Mouse (Mus musculus): ENCODE results near the gene Nktr.

Nktr gene

GRCm38 (mm10) chr9:121707801-121708200 lies 11.2 kb upstream of the Nktr start:
- no peak for DNase-seq (ENCODE audit: low spot score in 2 of 2)

- DNase-seq (ENCODE audit: low spot score in 2 of 2), result no peak
Observed at GRCm38 (mm10) chr9:121708506-121709486, 10.2 kb upstream of the Nktr start.

- peak; percentile 97 to 98 for DNase-seq (ENCODE audit: low spot score in 2 of 2)
Observed at GRCm38 (mm10) chr9:121709898-121710583, 8.9 kb upstream of the Nktr start, which contains the start of gene Ss18l2. TSS of gene Ss18l2 (plus strand) at chr9:121710329.

DNA sequence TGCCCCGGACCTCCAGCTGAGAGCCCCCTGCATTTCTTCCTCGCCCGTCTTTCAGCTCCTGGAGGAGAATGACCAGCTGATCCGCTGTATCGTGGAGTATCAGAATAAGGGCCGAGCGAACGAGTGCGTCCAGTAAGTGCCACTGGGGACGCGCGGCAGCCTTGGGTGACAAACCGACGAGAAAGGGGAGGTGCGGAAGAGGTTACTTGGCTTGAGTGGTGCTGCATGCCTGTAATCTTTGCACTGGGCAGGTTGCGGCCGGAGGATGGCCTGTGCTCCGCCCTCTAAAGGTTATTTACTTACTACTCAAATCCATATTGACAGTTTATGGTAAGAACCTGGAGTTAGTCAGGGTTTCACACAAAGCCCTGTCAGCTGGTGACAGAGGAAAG lies 8.4 kb upstream of the Nktr start:
- peak in 1 of 2 experiments; percentile 40 for DNase-seq (ENCODE audit: low spot score in 2 of 2)

DNA sequence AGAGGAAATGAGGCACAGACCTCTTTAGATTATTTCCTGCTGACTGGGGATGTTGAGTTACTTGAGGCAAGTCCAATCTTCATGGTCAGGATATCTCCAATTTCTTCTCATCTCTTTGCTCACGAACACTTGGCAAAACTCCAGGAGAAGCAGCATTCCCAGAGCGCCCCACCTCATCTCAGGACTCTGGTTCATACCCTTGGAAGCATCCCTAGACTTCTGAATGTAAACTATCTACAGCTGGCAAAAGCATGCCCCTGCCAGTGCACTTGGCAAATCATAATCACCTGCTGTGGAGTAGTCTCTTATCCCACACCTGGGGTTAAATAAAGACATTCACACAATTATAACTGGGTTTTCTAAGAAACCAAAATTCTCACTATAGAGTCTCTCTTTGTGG lies 1.9 kb upstream of the Nktr start:
- no peak for DNase-seq (ENCODE audit: low spot score in 2 of 2)

GRCm38 (mm10) chr9:121718070-121718705 lies 781 bp upstream of the Nktr start:
- DNase-seq (ENCODE audit: low spot score in 2 of 2), result no peak

DNA sequence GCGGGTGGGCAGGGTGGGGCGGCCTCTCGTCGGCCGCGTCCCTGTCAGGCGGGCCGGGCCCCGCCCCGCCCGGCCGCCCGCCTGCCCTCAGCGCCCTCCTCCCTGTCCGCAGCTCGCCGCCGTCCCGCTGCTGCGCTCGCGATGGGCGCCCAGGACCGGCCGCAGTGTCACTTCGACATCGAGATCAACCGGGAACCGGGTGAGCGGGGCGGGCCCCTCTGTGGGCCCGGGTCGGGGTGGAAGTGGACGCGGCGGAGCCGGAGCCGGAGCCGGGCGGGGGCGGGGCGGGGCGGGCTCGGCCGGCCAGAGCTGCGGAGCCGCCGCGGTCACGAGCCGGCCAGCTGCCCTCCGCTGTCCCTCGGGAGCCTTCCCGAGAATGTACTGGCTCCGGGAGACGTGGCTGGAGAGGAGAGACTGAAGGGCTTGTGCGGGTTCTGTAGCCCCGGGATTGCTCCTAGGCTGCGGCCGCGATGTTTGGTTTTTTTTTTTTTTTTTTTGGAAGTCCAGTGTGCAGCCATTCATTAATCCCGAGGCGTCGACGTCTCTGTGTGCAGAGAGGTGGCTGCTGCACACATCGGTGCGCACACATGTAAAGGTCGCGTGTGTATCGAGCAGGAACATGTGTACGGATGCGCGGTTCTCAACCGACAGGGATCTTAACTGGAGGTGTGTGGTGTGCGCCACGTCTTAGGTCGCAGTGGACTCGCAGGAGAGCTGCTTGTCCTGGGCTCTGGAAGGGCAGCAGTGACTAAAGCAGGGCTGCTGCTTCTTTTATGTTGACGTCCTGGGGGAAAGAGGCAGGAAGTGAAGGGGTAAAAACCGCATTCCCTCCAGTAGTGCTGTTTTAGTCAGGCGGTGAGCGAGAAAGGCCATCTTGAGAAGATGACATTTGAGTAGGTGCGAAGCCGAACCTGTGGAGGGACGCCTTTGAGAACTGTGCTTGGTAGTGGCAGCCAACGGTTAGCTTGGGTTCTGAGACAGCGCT lies 670 bp downstream of the Nktr start:
- peak in 1 of 2 experiments; percentile 18 for DNase-seq (ENCODE audit: low spot score in 2 of 2)

DNA sequence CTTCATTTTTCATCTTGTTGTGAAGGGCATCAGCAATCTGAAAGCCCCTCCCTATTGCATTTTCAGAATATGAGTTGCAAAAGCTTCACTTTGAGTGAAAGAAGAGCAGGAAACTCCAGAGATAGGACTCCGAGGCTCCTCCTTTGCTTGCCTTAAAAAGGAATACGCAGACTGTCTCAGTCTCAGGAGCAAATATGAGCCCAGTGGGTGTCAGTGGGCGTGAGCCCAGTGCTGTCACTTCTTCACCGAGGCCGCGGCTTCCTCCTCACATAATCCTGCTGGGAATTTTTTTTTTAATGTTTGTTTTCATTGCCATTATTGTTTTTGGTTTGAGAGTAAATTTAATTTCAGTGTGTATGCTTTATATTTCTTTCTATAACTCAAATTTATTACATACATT lies 21.5 kb downstream of the Nktr start:
- no peak for DNase-seq (ENCODE audit: low spot score in 2 of 2)

DNA sequence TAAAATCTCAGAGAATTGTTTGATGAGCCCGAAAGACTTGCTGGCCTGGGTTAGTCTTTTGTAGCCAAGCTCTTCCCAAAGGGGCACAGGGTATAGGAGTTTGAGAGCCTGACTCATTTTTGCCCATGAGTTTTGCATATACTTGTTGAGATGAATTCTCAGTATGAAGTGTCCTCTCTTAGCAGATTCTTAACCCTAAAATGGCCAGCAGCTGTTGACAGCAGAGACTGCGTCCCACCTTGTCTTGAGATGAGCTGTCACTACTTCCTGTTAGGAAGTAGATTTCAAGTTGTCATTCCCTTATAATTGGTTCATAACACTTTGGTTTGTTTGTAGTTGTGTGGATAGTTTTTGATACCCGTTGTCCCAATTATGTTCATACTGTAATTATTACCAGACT lies 22.2 kb downstream of the Nktr start:
- no peak for DNase-seq (ENCODE audit: low spot score in 2 of 2)

DNA sequence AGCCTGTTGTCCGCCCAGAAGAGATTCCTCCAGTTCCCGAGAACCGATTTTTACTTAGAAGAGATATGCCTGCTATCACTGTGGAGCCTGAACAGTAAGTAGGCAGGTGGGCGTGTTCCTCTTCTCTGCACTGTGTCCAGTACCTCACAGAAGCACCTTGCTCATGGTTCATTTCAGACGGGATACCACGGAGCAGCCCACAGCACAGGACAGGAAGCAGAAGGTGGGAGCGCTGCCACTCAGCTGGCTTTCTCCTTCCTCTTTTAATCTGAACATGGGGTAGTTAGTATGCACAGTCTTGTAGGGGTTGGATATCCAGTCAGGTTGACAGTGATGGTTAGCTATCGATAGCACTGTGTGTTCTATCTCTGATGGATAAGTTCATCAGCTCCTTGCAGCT lies 25.1 kb downstream of the Nktr start:
- DNase-seq (ENCODE audit: low spot score in 2 of 2), result no peak

DNA sequence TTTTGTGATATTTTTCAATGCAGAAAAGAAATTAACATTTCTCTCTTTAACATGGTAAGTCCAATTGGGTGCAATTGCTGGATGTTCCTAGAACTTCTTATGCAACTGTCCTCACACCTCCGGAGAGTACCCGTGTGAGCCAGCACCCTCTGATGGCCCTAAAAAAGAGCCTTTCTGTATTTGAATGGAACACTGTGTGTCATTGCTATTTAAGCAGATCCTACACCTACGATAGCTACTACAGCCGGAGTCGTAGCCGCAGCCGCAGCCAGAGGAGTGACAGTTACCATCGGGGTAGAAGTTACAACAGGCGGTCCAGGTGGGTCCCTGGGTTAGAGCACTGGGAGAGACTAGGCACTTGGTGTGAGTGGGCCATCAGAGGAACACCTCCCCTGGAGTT lies 33.8 kb downstream of the Nktr start:
- no peak for DNase-seq (ENCODE audit: low spot score in 2 of 2)

DNA sequence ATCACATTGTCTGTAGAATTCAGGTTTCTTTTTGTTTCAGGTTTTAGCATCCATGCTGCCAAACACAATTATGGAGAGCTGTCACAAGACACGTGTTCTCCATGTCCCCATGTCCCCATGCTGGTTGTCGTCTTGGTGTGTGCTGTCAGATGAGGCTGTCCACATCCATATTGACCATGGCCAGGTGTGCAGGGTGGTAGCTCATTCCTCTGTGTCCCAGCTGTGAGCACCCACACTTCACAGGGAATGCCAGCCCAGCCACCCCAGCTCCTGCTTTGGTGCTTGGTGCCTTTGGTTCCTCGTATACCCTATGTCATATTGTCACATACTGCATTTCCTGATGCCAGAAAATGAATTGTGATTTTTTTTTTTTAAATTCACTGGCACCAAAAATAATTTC lies 35.7 kb downstream of the Nktr start:
- DNase-seq (ENCODE audit: low spot score in 2 of 2), result no peak

GRCm38 (mm10) chr9:121756785-121757184 lies 37.8 kb downstream of the Nktr start:
- no peak for DNase-seq (ENCODE audit: low spot score in 2 of 2)

DNA sequence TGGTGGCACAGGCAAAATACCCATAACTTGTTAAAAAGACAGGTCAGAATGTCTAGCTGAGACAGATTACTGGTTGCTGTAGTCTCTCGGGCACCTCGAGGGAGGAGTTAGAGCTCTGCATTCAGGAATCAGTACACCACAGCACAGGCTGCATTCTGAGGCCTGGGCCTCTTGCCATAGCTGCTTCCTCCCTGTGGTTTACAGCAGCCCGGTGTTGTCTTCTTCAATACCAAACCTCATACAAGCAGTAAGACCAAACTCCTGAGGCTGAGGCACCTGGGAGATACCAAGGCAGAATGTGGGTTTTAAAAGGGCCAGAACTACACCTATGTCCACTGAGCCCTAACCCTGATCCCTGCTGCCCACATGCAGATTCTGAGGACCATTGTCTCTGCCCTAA lies 38.5 kb downstream of the Nktr start:
- DNase-seq (ENCODE audit: low spot score in 2 of 2), result no peak

GRCm38 (mm10) chr9:121757835-121758814 lies 39.2 kb downstream of the Nktr start:
- DNase-seq (ENCODE audit: low spot score in 2 of 2), result no peak

DNA sequence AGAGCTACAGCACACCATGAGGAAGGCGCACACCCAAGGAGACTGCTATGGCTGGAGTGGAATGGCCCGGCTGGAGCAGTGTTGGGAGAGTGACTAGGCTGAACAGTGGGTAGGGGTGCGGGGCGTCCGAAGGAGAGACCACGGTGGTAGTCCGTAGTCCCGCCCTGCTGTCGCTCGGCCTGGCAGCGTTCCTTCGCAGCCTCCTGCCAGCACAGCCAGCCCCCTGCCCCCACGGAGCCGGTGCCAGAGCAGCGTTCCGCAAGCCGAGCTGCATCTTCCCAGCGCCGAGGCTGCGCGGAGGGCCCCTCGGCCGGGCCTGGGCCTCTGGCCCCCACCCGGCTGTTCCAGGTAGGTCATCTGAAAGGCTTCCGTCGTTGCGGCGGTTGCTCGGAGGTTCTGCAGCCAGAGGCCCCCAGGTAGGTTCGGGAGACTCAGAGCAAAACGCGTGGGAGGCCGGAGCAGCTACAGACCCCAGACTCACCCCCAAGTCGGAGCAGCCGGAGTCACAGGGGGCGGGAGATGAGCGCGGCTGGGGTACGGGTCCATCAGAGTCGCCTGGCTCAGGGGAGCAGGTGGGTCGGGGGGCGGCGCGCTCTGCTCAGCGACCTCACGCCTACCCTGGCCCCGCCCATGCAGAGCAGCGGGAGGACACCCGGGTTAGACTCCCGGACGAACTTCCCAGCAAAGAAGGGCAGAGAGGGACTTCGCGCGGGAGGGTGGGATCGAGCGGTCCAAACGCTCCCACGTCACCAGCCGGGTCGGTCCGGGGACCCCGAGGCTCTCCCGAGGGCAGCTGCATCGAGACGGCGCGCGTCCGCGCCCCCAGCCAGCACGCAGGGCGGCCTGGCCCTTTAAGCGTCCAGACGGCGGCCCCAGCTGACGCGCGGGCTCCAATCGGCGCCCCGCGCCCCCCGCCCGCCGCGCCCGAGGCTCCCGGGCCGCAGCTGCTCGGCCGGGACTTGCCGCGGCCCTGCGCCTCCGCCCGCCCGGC lies 40.4 kb downstream of the Nktr start, which contains the start of gene Zfp651:
Gene Zfp651, plus strand, starts transcription at position 240 of the 991 bp plus-strand sequence.
- DNase-seq (ENCODE audit: low spot score in 2 of 2), result peak; percentile 29 to 39

GRCm38 (mm10) chr9:121760271-121761090 lies 41.5 kb downstream of the Nktr start:
- DNase-seq (ENCODE audit: low spot score in 2 of 2), result peak in 1 of 2 experiments; percentile 52

All from urinary bladder, postnatal 36 days (tissue).